Mouse (Mus musculus): ENCODE measurements at regions not wholly inside any gene's neighbourhood (a gene's known extent, or its start where the extent isn't known, plus 50 kb on each side); places are given as distances from the start of the nearest gene placed in this dataset.

DNA sequence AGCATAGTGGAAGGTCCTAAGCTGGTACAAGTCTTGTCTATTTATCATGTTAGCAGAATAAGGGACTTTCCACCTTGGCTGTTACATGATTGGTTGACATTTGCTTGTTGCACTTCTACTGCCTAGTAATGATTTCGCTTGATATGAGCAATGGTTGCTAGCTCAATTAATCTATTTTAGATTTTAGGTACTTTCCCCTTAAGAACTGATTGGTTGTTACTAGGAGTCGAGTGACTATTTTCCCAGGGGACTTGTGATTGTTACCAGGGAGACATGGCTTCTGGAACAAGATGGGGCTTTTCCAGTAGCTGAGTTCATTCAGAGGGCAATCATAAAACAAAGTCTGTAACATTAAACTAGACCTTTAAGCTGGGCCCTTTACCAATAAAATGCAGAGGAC, 100.9 kb downstream of the Nup35 start:
- no peak for DNase-seq (ENCODE audit: low spot score in 2 of 2)
- intact Hi-C loops (cut with DNase I), result no loop called here

DNA sequence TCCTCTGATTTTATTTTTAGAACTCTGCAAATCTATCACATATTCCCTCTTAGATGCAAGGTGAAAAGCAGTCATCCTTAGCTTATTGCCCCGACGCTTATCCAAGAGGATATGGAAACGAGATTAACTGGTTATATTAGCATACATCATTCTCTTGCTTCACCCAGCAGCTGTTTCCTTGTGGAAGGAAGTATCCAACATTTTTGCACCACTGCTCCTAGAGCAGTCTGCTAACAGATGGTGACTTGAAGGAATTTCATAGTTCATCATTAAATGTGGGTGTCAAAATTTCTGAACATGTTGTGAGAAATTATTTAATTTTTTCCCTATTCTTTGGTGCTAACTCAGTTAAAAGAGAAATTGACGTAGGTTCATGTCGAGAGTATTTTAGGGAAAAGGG, 107.0 kb downstream of the Nup35 start:
- intact Hi-C loops (cut with DNase I), result no loop called here
- DNase-seq (ENCODE audit: low spot score in 2 of 2), result no peak

GRCm38 (mm10) chr2:80731324-80731723, 114.3 kb downstream of the Nup35 start:
- intact Hi-C loops (cut with DNase I), result no loop called here
- peak in 1 of 2 experiments; percentile 5 for DNase-seq (ENCODE audit: low spot score in 2 of 2)

DNA sequence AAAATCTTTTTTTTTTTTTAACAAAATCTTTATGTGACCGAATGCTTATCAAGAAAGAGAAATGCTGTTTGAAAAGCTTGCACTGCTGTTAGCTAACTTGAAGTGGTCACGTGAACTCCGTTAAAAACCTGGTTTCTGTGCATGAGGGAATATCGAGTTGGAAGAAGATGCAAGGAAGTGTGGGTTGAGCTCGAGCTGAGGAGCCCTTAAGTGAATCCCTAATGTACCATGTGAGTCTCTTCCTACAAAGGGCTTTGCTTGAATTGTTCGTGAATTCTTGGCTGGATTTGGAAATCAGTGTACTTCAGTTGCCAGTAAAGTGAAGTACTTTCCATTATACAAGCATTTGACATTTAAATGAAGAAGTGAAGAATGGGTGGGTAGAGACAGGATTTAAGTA, 129.7 kb downstream of the Nup35 start:
- DNase-seq (ENCODE audit: low spot score in 2 of 2), result no peak
- intact Hi-C loops (cut with DNase I), result no loop called here

DNA sequence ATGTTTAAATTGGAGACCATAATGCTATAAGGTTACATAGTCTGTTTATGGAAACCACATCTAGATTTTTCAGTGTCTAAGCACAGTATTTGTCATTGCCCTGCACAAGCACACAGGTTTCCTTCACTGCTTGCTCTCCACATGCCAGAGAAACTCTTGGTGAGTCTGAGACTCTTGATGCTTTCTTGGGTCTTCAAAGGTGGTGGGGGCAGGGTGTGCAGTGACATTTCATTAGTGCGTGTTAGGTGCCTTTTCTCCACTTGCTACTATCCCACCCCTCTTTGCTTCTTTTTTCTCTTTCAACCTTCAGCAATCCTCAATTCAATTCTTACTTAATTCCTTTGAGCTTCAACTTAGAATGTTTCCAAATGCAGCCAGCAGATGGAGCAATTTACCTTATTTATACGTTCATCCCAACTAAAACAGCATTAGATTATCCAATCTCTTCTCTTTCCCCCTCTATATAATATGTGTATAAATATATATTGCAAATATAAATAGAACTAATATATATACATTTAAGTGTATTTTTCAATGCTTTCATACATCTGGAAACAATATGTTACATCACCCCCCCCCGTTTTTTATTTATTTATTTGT, 145.1 kb downstream of the Nup35 start:
- intact Hi-C loops (cut with DNase I), result loop anchor here (5.0 to 10.0 kb wide), 2 partner anchors 563 to 1280 kb away; no protein-coding TSS in a partner anchor
- no peak for DNase-seq (ENCODE audit: low spot score in 2 of 2)

DNA sequence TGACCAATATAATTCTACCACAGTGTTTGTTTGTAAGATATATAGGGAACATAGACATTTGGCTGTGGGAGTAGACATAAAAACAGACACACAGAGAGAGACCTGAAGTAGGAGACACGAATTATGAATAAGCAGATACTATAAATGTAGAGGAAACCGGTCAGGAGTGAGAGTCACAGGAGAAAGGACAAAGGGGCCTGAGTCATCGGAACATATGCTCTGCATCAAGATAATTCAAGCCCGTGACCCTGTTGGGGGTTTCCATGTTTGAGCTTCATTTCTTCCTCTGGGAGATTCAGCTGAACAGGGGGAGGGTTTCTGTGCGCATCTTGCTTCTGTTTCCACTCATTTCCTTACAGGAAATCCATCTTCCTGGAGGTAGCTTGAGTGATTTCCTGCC, 154.1 kb downstream of the Nup35 start:
- no peak for DNase-seq (ENCODE audit: low spot score in 2 of 2)
- intact Hi-C loops (cut with DNase I), result no loop called here

- no peak for DNase-seq (ENCODE audit: low spot score in 2 of 2)
- intact Hi-C loops (cut with DNase I), result no loop called here
These were observed 155.4 kb downstream of the Nup35 start for GRCm38 (mm10) chr2:80772455-80772854.

GRCm38 (mm10) chr2:80786370-80786769, 169.3 kb downstream of the Nup35 start:
- intact Hi-C loops (cut with DNase I), result no loop called here

DNA sequence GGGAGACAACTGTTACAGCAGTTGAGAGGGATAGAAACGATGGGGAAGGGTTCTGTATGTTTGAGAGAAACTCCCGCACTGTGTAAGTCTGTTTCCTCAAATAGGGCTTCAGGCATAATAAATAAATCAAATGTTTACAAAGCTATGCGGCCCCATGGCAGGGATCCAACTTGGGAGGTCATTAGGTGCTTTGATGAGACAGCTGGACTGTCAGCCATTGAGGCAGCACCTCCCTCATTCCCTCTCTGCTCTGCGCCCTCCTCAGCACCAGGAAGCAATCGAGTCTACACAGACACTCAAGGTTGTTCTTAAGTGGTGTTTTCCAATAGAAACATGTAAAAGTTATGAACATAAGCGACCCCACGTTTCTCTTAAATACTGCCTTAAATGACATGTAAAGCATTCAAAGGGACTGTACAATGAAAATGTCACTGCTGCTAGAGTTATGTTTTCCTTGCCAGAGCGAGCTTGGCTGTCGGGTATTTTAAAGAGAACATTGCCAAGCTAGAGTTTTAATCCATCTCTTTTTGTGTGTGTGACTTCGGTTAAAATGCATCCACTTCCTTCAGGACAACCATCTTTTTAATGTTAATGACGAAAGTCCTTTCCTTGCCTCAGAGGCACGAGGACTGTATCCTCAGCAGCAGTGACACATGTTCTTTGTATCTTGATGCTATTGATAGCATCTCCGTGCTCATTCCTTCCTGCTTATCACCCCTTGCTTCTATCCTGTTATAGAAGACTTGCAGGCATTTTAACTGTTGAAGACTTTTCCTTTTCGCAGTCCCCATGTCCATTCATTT, 176.5 kb downstream of the Nup35 start:
- no peak for DNase-seq (ENCODE audit: low spot score in 2 of 2)
- intact Hi-C loops (cut with DNase I), result no loop called here

More at GRCm38 (mm10) chr2:80786370-80786769, 169.3 kb downstream of the Nup35 start:
- no peak for DNase-seq (ENCODE audit: low spot score in 2 of 2)

- intact Hi-C loops (cut with DNase I), result no loop called here
- no peak for DNase-seq (ENCODE audit: low spot score in 2 of 2)
These were observed 177.1 kb downstream of the Nup35 start for GRCm38 (mm10) chr2:80794148-80794507.

DNA sequence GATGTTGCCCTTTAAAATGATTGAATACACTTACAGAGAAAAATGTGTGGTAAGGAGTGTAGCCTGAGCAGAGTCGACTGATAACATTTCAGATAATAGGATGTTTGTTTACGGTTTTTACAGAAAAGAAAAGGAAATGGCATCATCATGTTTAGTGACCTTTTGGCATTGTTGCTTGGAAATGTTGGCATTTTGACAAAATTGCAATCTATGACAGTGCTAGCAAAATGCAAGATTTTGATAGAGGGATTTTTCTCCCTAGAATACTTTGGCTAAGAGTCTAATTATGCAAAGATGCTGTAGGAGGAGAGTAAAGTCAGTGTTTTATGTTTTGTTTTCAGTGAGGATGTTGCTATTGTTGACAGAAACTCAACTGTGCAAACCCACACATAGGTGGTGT, 202.2 kb downstream of the Nup35 start:
- DNase-seq (ENCODE audit: low spot score in 2 of 2), result no peak
- intact Hi-C loops (cut with DNase I), result no loop called here

GRCm38 (mm10) chr2:80851056-80851455, 234.0 kb downstream of the Nup35 start:
- DNase-seq (ENCODE audit: low spot score in 2 of 2), result no peak
- intact Hi-C loops (cut with DNase I), result no loop called here

DNA sequence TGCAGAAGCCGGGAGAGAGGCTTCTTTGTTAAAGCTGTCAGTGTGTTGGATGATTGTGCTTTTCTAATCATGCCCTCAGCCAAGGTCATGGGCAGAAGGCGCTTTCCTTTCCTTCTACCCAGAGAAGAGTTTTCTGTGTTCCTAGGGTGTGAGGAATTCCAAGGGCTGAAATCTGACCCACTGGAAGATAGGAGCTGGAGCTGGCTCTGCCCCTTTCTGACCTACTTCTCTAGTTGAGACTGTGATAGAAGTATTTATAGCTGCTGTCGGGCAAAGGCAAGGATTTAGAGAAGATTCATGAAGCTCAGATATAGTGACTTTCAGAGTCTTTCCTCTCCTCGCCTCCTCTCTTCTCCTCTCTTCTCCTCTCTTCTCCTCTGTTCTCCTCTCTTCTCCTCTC, 238.2 kb downstream of the Nup35 start:
- no peak for DNase-seq (ENCODE audit: low spot score in 2 of 2)
- intact Hi-C loops (cut with DNase I), result loop anchor here (5.0 kb wide), 1 partner anchor 357 kb away; no protein-coding TSS in a partner anchor

DNA sequence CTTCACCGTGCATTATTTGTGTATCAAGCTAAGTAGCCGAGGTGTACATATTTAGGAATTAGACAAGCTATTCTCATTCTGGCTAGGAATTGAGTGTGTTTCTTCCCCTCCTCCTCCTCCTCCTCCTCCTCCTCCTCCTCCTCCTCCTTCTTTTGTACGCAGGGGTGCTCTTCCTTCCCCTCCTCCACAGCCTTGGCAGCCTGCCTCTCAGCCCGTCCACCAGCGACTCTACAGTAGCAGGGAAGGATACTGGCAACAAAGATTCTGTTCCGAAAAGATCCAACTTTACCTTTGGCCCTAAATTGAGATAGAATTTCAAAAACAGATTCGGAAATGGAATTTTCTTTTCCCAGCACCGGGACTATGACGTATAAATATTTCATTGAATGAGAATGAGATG, 253.0 kb downstream of the Nup35 start:
- intact Hi-C loops (cut with DNase I), result no loop called here
- DNase-seq (ENCODE audit: low spot score in 2 of 2), result no peak

GRCm38 (mm10) chr2:80870458-80870857, 253.4 kb downstream of the Nup35 start:
- intact Hi-C loops (cut with DNase I), result no loop called here

GRCm38 (mm10) chr2:80871356-80871755, 254.3 kb downstream of the Nup35 start:
- intact Hi-C loops (cut with DNase I), result no loop called here
- DNase-seq (ENCODE audit: low spot score in 2 of 2), result no peak

More at GRCm38 (mm10) chr2:80870458-80870857, 253.4 kb downstream of the Nup35 start:
- DNase-seq (ENCODE audit: low spot score in 2 of 2), result no peak

GRCm38 (mm10) chr2:80878437-80878836, 261.4 kb downstream of the Nup35 start:
- intact Hi-C loops (cut with DNase I), result no loop called here
- DNase-seq (ENCODE audit: low spot score in 2 of 2), result no peak

DNA sequence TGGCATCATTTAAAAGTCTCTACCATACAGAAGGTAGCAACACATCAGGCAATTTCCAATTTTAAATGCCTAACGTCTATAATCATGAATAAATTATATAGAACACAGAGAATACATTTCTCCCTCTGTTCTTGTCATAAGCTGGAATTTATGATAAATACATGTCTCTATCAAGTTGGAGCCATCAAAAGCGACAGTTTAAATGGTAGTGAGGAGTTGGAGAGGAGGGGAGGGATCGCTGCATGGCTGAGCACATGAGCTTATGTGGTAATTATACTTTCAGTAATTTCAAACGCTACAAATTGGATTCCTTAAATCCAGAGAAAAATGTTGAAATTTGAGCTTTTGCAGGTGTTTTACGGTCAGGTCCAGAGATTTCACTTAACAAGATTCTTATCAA, 267.2 kb downstream of the Nup35 start:
- DNase-seq (ENCODE audit: low spot score in 2 of 2), result no peak
- intact Hi-C loops (cut with DNase I), result no loop called here

- intact Hi-C loops (cut with DNase I), result no loop called here
- no peak for DNase-seq (ENCODE audit: low spot score in 2 of 2)
These were observed 285.0 kb downstream of the Nup35 start for GRCm38 (mm10) chr2:80902050-80902449.

GRCm38 (mm10) chr2:80913478-80913877, 296.4 kb downstream of the Nup35 start:
- DNase-seq (ENCODE audit: low spot score in 2 of 2), result no peak
- intact Hi-C loops (cut with DNase I), result no loop called here

DNA sequence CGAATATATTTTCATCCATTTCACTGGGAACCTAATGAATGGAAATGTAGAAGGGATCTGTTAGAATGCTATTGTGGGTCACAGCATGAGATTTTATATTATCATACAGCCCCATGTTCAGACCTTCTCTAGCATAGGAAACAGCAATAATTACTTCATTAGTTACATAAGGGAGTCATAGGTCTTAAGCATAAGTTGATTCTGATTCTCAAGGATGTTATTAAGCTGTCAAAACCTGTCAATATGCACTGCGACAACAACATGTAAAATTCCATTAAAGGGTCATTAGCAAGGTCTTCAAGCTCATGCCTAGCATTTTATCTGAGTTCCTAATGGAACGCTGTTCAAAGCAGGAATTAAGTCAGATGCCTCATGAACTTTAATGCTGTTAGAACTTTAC, 328.5 kb downstream of the Nup35 start:
- intact Hi-C loops (cut with DNase I), result no loop called here
- no peak for DNase-seq (ENCODE audit: low spot score in 2 of 2)
